Mouse (Mus musculus): Measurements from ENCODE around the gene Tdrd3.

- no peak for TF ChIP-seq POLR2A (IDR thresholded peaks at IDR 0.05; ENCODE audit: low read depth, low read length)
- no peak for TF ChIP-seq CTCF (conservative IDR thresholded peaks at IDR 0.05; ENCODE audit: insufficient read depth, insufficient read length, low read depth, low read length)
Measured at GRCm38 (mm10) chr14:87472782-87473181, 56.3 kb downstream of the Tdrd3 start.

Data from kidney, adult 2 months (tissue).